Mouse (Mus musculus) kidney, embryonic 16.5 days (tissue): ENCODE data around the gene Map3k4. TPM values are rescaled to one million over a fixed set of nuclear protein-coding genes. Genes with fewer than 3 reads are reported as not detected.
"Not testable (repeated sequence)": the region's sequence is repeated elsewhere in the genome, so short reads cannot be mapped to it uniquely, and the experiment has no call there.

Experiments used
- ATAC-seq: fragments of 200-750 bp; cut with Nextera tagmentation; 2 replicates; pipeline ENCODE4 v1.8.0; 2017; ENCODE audit warnings: moderate TSS enrichment; ENCODE audit not compliant: low FRiP score, low TSS enrichment
- H3K27ac ChIP-seq: fragments of 300-500 bp; sonication (generic); 2 replicates; pipeline ENCODE4 v1.5.1; 2014; ENCODE audit warnings: low read length
- H3K27me3 ChIP-seq: fragments of 300-500 bp; sonication (generic); 2 replicates; pipeline ENCODE4 v1.6.1; 2014; ENCODE audit warnings: low read length, control low read depth, mixed read lengths; ENCODE audit not compliant: insufficient read depth
- H3K36me3 ChIP-seq: fragments of 300-500 bp; sonication (generic); 2 replicates; pipeline ENCODE4 v1.6.1; 2014; ENCODE audit warnings: low read length, control low read depth, mixed read lengths; ENCODE audit not compliant: insufficient read depth
- H3K4me1 ChIP-seq: fragments of 300-500 bp; sonication (generic); 2 replicates; pipeline ENCODE4 v1.6.1; 2014; ENCODE audit warnings: low read length, control low read depth, mixed read lengths; ENCODE audit not compliant: insufficient read depth
- H3K4me2 ChIP-seq: fragments of 300-500 bp; sonication (generic); replicated peaks from 2 replicates; pipeline ENCODE4 v1.6.1; 2014; ENCODE audit warnings: low read depth, low read length
- H3K4me3 ChIP-seq: fragments of 300-500 bp; sonication (generic); 2 replicates; pipeline ENCODE4 v1.5.1; 2014; ENCODE audit warnings: mild to moderate bottlenecking, low read length
- H3K9ac ChIP-seq: fragments of 300-500 bp; sonication (generic); replicated peaks from 2 replicates; pipeline ENCODE4 v1.6.1; 2014; ENCODE audit warnings: low read length
- H3K9me3 ChIP-seq: fragments of 300-500 bp; sonication (generic); 2 replicates; pipeline ENCODE4 v1.6.1; 2016; ENCODE audit warnings: low read length, control low read depth
- WGBS: fragments of 180-500 bp; shearing (Covaris S2); extraction: QIAGEN DNeasy Blood & Tissue Kit; methylation state at CpG from one replicate; pipeline ENCODE4 v1.1.7; 2014; 5-methylcytosine and 5-hydroxymethylcytosine counted together
- polyA plus RNA-seq: library from polyadenylated mRNA; unstranded; fragments of >200 nt; fragmentation: Nextera tagmentation; extraction: Ambion mirVana; gene quantifications from 2 replicates; pipeline ENCODE4 v1.2.1, GENCODE M21; 2015

The Map3k4 gene
- polyA plus RNA-seq, 1 experiment from 2014 or later: 36.0 TPM

GRCm38 (mm10) chr17:12295926-12296325 is 22.7 kb downstream of the Map3k4 start:
- not testable (repeated sequence) for H3K27me3 ChIP-seq, H3K9ac ChIP-seq, H3K4me2 ChIP-seq, ATAC-seq, H3K27ac ChIP-seq, H3K9me3 ChIP-seq, H3K36me3 ChIP-seq, H3K4me3 ChIP-seq
- WGBS: 92% methylated on average over 5 of the region's 5 CpGs
- peaks cover 43% of the 10 kb centered on the region for H3K4me1 ChIP-seq

GRCm38 (mm10) chr17:12294424-12294823 is 24.2 kb downstream of the Map3k4 start:
- H3K27ac ChIP-seq: no peak overlapping the region
- no peak overlapping the region for H3K9ac ChIP-seq
- H3K27me3 ChIP-seq: no peaks in the 10 kb centered on the region
- H3K36me3 ChIP-seq: no peaks in the 10 kb centered on the region
- ATAC-seq: peak; percentile 61; the same call in 1 of the 2 replicates
- no peak overlapping the region for H3K4me2 ChIP-seq
- H3K9me3 ChIP-seq: no peaks in the 10 kb centered on the region
- no peak overlapping the region for H3K4me3 ChIP-seq
- WGBS: 62% methylated on average over 7 of the region's 7 CpGs
- peaks cover 46% of the 10 kb centered on the region for H3K4me1 ChIP-seq

GRCm38 (mm10) chr17:12293571-12293970 is 25.0 kb downstream of the Map3k4 start:
- 66% methylated on average over 6 of the region's 6 CpGs for WGBS
- Histone ChIP-seq H3K4me3 (no peak overlapping the region), H3K9ac (no peak overlapping the region), H3K4me2 (no peak overlapping the region), H3K27me3 (no peaks in the 10 kb centered on the region), H3K9me3 (peaks cover 4% of the 10 kb centered on the region), H3K27ac (no peak overlapping the region), H3K36me3 (peaks cover 2% of the 10 kb centered on the region), H3K4me1 (peaks cover 46% of the 10 kb centered on the region)
- no peak for ATAC-seq

- H3K4me1 ChIP-seq: peaks cover 46% of the 10 kb centered on the region
- ATAC-seq: no peak
- no peaks in the 10 kb centered on the region for H3K27me3 ChIP-seq
- H3K4me2 ChIP-seq: no peak overlapping the region
- WGBS: 77% methylated on average over 8 of the region's 8 CpGs
- H3K36me3 ChIP-seq: peaks cover 8% of the 10 kb centered on the region
- no peak overlapping the region for H3K27ac ChIP-seq
- no peak overlapping the region for H3K9ac ChIP-seq
- peaks cover 10% of the 10 kb centered on the region for H3K9me3 ChIP-seq
- no peak overlapping the region for H3K4me3 ChIP-seq
These were observed 25.7 kb downstream of the Map3k4 start for GRCm38 (mm10) chr17:12292877-12293276.

- ATAC-seq: no peak
These were observed 26.2 kb downstream of the Map3k4 start for GRCm38 (mm10) chr17:12292356-12292755.

GRCm38 (mm10) chr17:12291151-12291550 is 27.4 kb downstream of the Map3k4 start:
- ATAC-seq: no peak
- Histone ChIP-seq H3K27ac (no peak overlapping the region), H3K9me3 (peaks cover 10% of the 10 kb centered on the region), H3K36me3 (peaks cover 8% of the 10 kb centered on the region), H3K9ac (no peak overlapping the region), H3K27me3 (no peaks in the 10 kb centered on the region), H3K4me2 (no peak overlapping the region), H3K4me1 (peaks cover 34% of the 10 kb centered on the region), H3K4me3 (no peak overlapping the region)
- 91% methylated on average over 7 of the region's 7 CpGs for WGBS

More at GRCm38 (mm10) chr17:12292356-12292755, 26.2 kb downstream of the Map3k4 start:
- H3K27ac ChIP-seq: no peak overlapping the region
- no peaks in the 10 kb centered on the region for H3K27me3 ChIP-seq
- WGBS: 88% methylated on average over 1 of the region's 1 CpGs
- no peak overlapping the region for H3K9ac ChIP-seq
- H3K4me1 ChIP-seq: peaks cover 41% of the 10 kb centered on the region
- H3K36me3 ChIP-seq: peaks cover 8% of the 10 kb centered on the region
- H3K4me3 ChIP-seq: no peak overlapping the region
- no peak overlapping the region for H3K4me2 ChIP-seq
- peaks cover 10% of the 10 kb centered on the region for H3K9me3 ChIP-seq

- Histone ChIP-seq H3K27me3 (no peaks in the 10 kb centered on the region), H3K9me3 (peaks cover 10% of the 10 kb centered on the region), H3K4me2 (no peak overlapping the region), H3K4me1 (peaks cover 34% of the 10 kb centered on the region), H3K36me3 (peaks cover 8% of the 10 kb centered on the region), H3K27ac (no peak overlapping the region), H3K4me3 (no peak overlapping the region), H3K9ac (no peak overlapping the region)
- no peak for ATAC-seq
- 32% methylated on average over 10 of the region's 10 CpGs for WGBS
These were observed 27.9 kb downstream of the Map3k4 start for GRCm38 (mm10) chr17:12290735-12291134.

- WGBS: 71% methylated on average over 1 of the region's 1 CpGs
- not testable (repeated sequence) for H3K27me3 ChIP-seq, H3K4me3 ChIP-seq, ATAC-seq, H3K36me3 ChIP-seq, H3K4me2 ChIP-seq, H3K9ac ChIP-seq, H3K27ac ChIP-seq
- H3K9me3 ChIP-seq: peaks cover 10% of the 10 kb centered on the region
- peaks cover 27% of the 10 kb centered on the region for H3K4me1 ChIP-seq
These were observed 28.8 kb downstream of the Map3k4 start for GRCm38 (mm10) chr17:12289836-12290235.

GRCm38 (mm10) chr17:12288871-12289270 is 29.7 kb downstream of the Map3k4 start:
- no peak overlapping the region for H3K4me2 ChIP-seq
- WGBS: 91% methylated on average over 4 of the region's 4 CpGs

GRCm38 (mm10) chr17:12279810-12280209 is 38.8 kb downstream of the Map3k4 start:
- ATAC-seq: no peak; the same call in 1 of the 2 replicates
- H3K4me1 ChIP-seq: no peaks in the 10 kb centered on the region
- WGBS: 84% methylated on average over 10 of the region's 10 CpGs
- H3K9me3 ChIP-seq: peaks cover 8% of the 10 kb centered on the region
- no peak overlapping the region for H3K4me3 ChIP-seq
- H3K36me3 ChIP-seq: peaks cover 21% of the 10 kb centered on the region
- no peak overlapping the region for H3K27ac ChIP-seq
- no peak overlapping the region for H3K9ac ChIP-seq
- no peaks in the 10 kb centered on the region for H3K27me3 ChIP-seq
- H3K4me2 ChIP-seq: no peak overlapping the region

More at GRCm38 (mm10) chr17:12288871-12289270, 29.7 kb downstream of the Map3k4 start:
- H3K27me3 ChIP-seq: no peaks in the 10 kb centered on the region
- ATAC-seq: no peak
- H3K36me3 ChIP-seq: peaks cover 8% of the 10 kb centered on the region
- peaks cover 10% of the 10 kb centered on the region for H3K9me3 ChIP-seq
- H3K4me3 ChIP-seq: no peak overlapping the region
- H3K27ac ChIP-seq: no peak overlapping the region
- peaks cover 18% of the 10 kb centered on the region for H3K4me1 ChIP-seq
- no peak overlapping the region for H3K9ac ChIP-seq
